Mouse (Mus musculus) MEL (cell line): ENCODE results near the gene Chd1. TPM values are rescaled to one million over a fixed set of nuclear protein-coding genes. Genes with fewer than 3 reads are reported as not detected.

ENCODE experiments used
- DNase-seq: peaks from one replicate; pipeline ENCODE4 v3.0.0; 2011; ENCODE audit warnings: low read depth, low spot score
- H3K27ac ChIP-seq: 2 replicates; pipeline ENCODE4 v1.5.1; 2012; ENCODE audit warnings: low read depth, mild to moderate bottlenecking, control low read depth, low read length, moderate library complexity; ENCODE audit not compliant: control insufficient read depth
- H3K27me3 ChIP-seq, 2 experiments: fragments of 150-350 bp in 1 of 2; sonication (generic) in 1 of 2; 2 replicates each; pipeline ENCODE4 v1.6.1; 2012; ENCODE audit warnings: low read length in 2 of 2, mild to moderate bottlenecking in 2 of 2, improper control_type of control experiment in 1 of 2, moderate library complexity in 1 of 2; ENCODE audit not compliant: insufficient read depth in 2 of 2, control insufficient read depth in 1 of 2
- H3K36me3 ChIP-seq, 2 experiments: 2 replicates each; pipeline ENCODE4 v1.6.1; 2012 to 2014; ENCODE audit warnings: low read length in 2 of 2, improper control_type of control experiment in 1 of 2, inconsistent platforms in 1 of 2, mild to moderate bottlenecking in 1 of 2; ENCODE audit not compliant: insufficient read depth in 2 of 2, control insufficient read depth in 1 of 2
- H3K4me1 ChIP-seq, 2 experiments: fragments of 150-350 bp in 1 of 2; sonication (generic) in 1 of 2; 2 replicates each; pipeline ENCODE4 v1.6.1; 2012; ENCODE audit warnings: low read length in 2 of 2, improper control_type of control experiment in 1 of 2, mild to moderate bottlenecking in 1 of 2; ENCODE audit not compliant: insufficient read depth in 2 of 2, control insufficient read depth in 1 of 2
- H3K4me3 ChIP-seq, 2 experiments: fragments of 150-350 bp in 1 of 2; sonication (generic) in 1 of 2; 2 replicates each; pipeline ENCODE4 v1.5.1; 2012; ENCODE audit warnings: low read depth in 2 of 2, low read length in 2 of 2, mild to moderate bottlenecking in 2 of 2, moderate library complexity in 2 of 2, control low read depth in 1 of 2, improper control_type of control experiment in 1 of 2; ENCODE audit not compliant: control insufficient read depth in 1 of 2, insufficient read depth in 1 of 2
- H3K79me2 ChIP-seq: 2 replicates; pipeline ENCODE4 v1.6.1; 2012; ENCODE audit warnings: mild to moderate bottlenecking, low read length, moderate library complexity; ENCODE audit not compliant: control insufficient read depth, poor library complexity, insufficient read depth
- H3K9ac ChIP-seq: 2 replicates; pipeline ENCODE4 v1.6.1; 2012; ENCODE audit warnings: low read depth, mild to moderate bottlenecking, control low read depth, low read length, moderate library complexity; ENCODE audit not compliant: control insufficient read depth, poor library complexity, severe bottlenecking
- H3K9me3 ChIP-seq: fragments of 150-350 bp; sonication (generic); replicated peaks from 2 replicates; pipeline ENCODE4 v1.6.1; 2012; ENCODE audit warnings: mild to moderate bottlenecking, low read length, improper control_type of control experiment, moderate library complexity; ENCODE audit not compliant: insufficient read depth
- ELF1 ChIP-seq: IDR thresholded peaks from 2 replicates; pipeline ENCODE4 v1.6.1; 2014; ENCODE audit warnings: low read depth, mild to moderate bottlenecking, inconsistent platforms, low read length, improper control_type of control experiment, moderate library complexity
- EP300 ChIP-seq, 2 experiments: IDR thresholded peaks; 2 replicates each; pipeline ENCODE4 v1.6.1; 2011; ENCODE audit warnings: improper control_type of control experiment in 2 of 2, low read length in 2 of 2, low read depth in 1 of 2, mild to moderate bottlenecking in 1 of 2
- GABPA ChIP-seq: IDR thresholded peaks from 2 replicates; pipeline ENCODE4 v1.6.1; 2012; ENCODE audit warnings: low read depth, mild to moderate bottlenecking, inconsistent platforms, low read length, improper control_type of control experiment, moderate library complexity
- GATA1 ChIP-seq: IDR thresholded peaks from 2 replicates; pipeline ENCODE4 v1.6.1; 2011; ENCODE audit warnings: low read depth, low read length, improper control_type of control experiment
- HCFC1 ChIP-seq: IDR thresholded peaks from 2 replicates; pipeline ENCODE4 v1.6.1; 2012; ENCODE audit warnings: low read depth, mild to moderate bottlenecking, inconsistent platforms, low read length, improper control_type of control experiment, moderate library complexity
- JUND ChIP-seq: IDR thresholded peaks from 2 replicates; pipeline ENCODE4 v1.6.1; 2011; ENCODE audit warnings: low read depth, mild to moderate bottlenecking, improper control_type of control experiment, low read length
- MAFK ChIP-seq: IDR thresholded peaks from 2 replicates; pipeline ENCODE4 v1.6.1; 2011; ENCODE audit warnings: low read depth, mild to moderate bottlenecking, low read length, improper control_type of control experiment, borderline replicate concordance
- MAX ChIP-seq: IDR thresholded peaks from 2 replicates; pipeline ENCODE4 v1.6.1; 2011; ENCODE audit warnings: low read length, improper control_type of control experiment
- MYB ChIP-seq: IDR thresholded peaks from 2 replicates; pipeline ENCODE4 v1.6.1; 2011; ENCODE audit warnings: mild to moderate bottlenecking, low read depth, low read length, improper control_type of control experiment
- POLR2A ChIP-seq, 2 experiments: IDR thresholded peaks; 2 replicates each; pipeline ENCODE4 v1.6.1; 2011 to 2012; ENCODE audit warnings: low read length in 2 of 2, mild to moderate bottlenecking in 2 of 2, control low read depth in 1 of 2, improper control_type of control experiment in 1 of 2, low read depth in 1 of 2, moderate library complexity in 1 of 2; ENCODE audit not compliant: control insufficient read depth in 1 of 2, insufficient read depth in 1 of 2, poor library complexity in 1 of 2
- POLR2AphosphoS2 ChIP-seq: IDR thresholded peaks from 2 replicates; pipeline ENCODE4 v1.6.1; 2011; ENCODE audit warnings: low read length, improper control_type of control experiment
- RCOR1 ChIP-seq: IDR thresholded peaks from 2 replicates; pipeline ENCODE4 v1.6.1; 2012; ENCODE audit warnings: low read depth, mild to moderate bottlenecking, inconsistent platforms, low read length, improper control_type of control experiment
- TAL1 ChIP-seq: IDR thresholded peaks from 2 replicates; pipeline ENCODE4 v1.6.1; 2012; ENCODE audit warnings: mild to moderate bottlenecking, inconsistent platforms, low read length, moderate library complexity, mixed read lengths
- USF1 ChIP-seq: IDR thresholded peaks from 2 replicates; pipeline ENCODE4 v1.6.1; 2014; ENCODE audit warnings: low read depth, mild to moderate bottlenecking, inconsistent platforms, low read length, improper control_type of control experiment, moderate library complexity
- ZKSCAN1 ChIP-seq: IDR thresholded peaks from 2 replicates; pipeline ENCODE4 v1.6.1; 2012; ENCODE audit warnings: low read depth, mild to moderate bottlenecking, inconsistent platforms, low read length, improper control_type of control experiment, moderate library complexity
- ZMIZ1 ChIP-seq: IDR thresholded peaks from 2 replicates; pipeline ENCODE4 v1.6.1; 2012; ENCODE audit warnings: low read depth, mild to moderate bottlenecking, inconsistent platforms, low read length, improper control_type of control experiment, moderate library complexity
- ZNF384 ChIP-seq: IDR thresholded peaks from 2 replicates; pipeline ENCODE4 v1.6.1; 2012; ENCODE audit warnings: low read depth, mild to moderate bottlenecking, inconsistent platforms, low read length, improper control_type of control experiment
- polyA plus RNA-seq, 2 experiments: library from polyadenylated mRNA; stranded (reverse) in 1 of 2; unstranded in 1 of 2; fragments of >175 nt in 1 of 2; fragments of >200 nt in 1 of 2; gene quantifications; 2 replicates each; pipeline versions ENCODE4 v1.2.1 to v1.2.4; 2012; ENCODE audit warnings: low replicate concordance in 2 of 2, low read depth in 1 of 2; ENCODE audit not compliant: insufficient read length in 2 of 2, insufficient read depth in 1 of 2, missing spikeins in 1 of 2
- total RNA-seq: library from RNA; depleted of rRNA; stranded (reverse); fragments of 300-350 nt; gene quantifications from 2 replicates; pipeline ENCODE4 v1.2.3, GENCODE M21; 2012

Chd1 gene
- total and polyA plus RNA-seq, 3 experiments = 31.1 to 164 (median 48.8) TPM

DNA sequence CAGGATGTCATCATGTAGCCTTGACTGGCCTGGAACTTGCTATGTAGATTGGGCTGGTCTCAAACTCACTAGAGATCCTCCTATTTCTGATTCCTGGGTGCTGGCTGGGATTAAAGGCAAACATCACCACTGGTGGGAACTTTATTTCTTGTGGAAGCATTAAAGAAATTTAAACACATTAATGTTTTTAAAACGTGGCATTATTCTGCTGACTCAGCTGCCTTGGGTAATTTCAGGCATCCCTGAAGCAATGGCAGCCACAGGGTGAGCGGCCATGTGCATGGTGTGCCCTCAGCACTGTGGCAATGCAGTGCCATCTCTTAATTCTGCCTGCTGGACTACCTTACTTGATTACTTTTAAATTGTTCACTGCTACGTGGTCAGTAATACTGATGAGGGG is 11.2 kb downstream of the Chd1 start:
- peaks cover 4 to 43% of the 10 kb centered on the region in 2 experiments; a peak in 3 of 4 replicates for H3K36me3 ChIP-seq
- H3K9me3 ChIP-seq = no peaks in the 10 kb centered on the region
- H3K4me3 ChIP-seq = no peak overlapping the region

DNA sequence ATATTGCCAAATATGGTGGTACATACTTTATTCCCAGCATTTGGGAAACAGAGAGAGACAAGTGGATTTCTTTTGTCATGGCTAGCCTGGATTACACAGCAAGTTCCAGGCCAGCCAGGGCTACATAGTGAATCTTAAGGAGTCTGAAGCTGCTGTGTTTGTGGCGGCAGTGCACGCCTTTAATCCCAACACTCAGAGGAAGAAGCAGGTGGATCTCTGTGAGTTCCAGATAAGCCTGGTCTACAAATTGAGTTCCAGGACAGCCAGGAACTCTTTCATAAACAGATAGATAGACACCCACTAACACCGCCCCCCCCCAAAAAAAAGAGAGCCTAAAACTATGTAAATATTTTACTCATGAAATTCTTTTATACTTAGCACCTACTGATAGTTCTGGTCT is 16.1 kb downstream of the Chd1 start:
- H3K36me3 ChIP-seq = peaks cover 10 to 43% of the 10 kb centered on the region in 2 experiments
- H3K9me3 ChIP-seq = no peaks in the 10 kb centered on the region; the same call in 1 of the 2 replicates
- no peaks in the 10 kb centered on the region for H3K27me3 ChIP-seq
- H3K79me2 ChIP-seq = peaks cover 41% of the 10 kb centered on the region
- TF ChIP-seq USF1 (no peak), JUND (no peak), ZNF384 (no peak), POLR2AphosphoS2 (no peak), RCOR1 (no peak), MAX (no peak), HCFC1 (no peak), ZMIZ1 (no peak), POLR2A (IDR thresholded peaks at IDR 0.05; ENCODE audit: control insufficient read depth in 1 of 2, insufficient read depth in 1 of 2, low read depth in 1 of 2, low read length in 2 of 2, poor library complexity in 1 of 2) (no peak), TAL1 (no peak), ELF1 (no peak), GATA1 (no peak), MYB (no peak), GABPA (no peak), EP300 (IDR thresholded peaks at IDR 0.05; ENCODE audit: low read depth in 1 of 2, low read length in 2 of 2) (no peak), ZKSCAN1 (no peak)
- peaks cover 0 to 5% of the 10 kb centered on the region in 2 experiments; a peak in 2 of 4 replicates for H3K4me1 ChIP-seq
- H3K27ac ChIP-seq = no peak overlapping the region
- H3K4me3 ChIP-seq = no peak overlapping the region
- no peak overlapping the region for H3K9ac ChIP-seq
- DNase-seq = no peak

More for the DNA sequence above, 11.2 kb downstream of the Chd1 start:
- Histone ChIP-seq H3K9ac (no peak overlapping the region), H3K79me2 (peaks cover 61% of the 10 kb centered on the region), H3K27ac (no peak overlapping the region), H3K27me3 (no peaks in the 10 kb centered on the region), H3K4me1 (no peaks in the 10 kb centered on the region; a peak in 1 of 4 replicates)
- no peak for DNase-seq
- peak; percentile 76 for TF ChIP-seq MAFK
- TF ChIP-seq ZKSCAN1 = no peak
